Mouse (Mus musculus): ENCODE results near the gene Stk24. TPM values are rescaled to one million over a fixed set of nuclear protein-coding genes. Genes with fewer than 3 reads are reported as not detected.

The Stk24 gene
- polyA plus RNA-seq, 1 experiment from 2014 or later = 26.1 TPM

GRCm38 (mm10) chr14:121346053-121346452 lies 33.8 kb downstream of the Stk24 start:
- peaks cover 25% of the 10 kb centered on the region for H3K4me1 ChIP-seq
- WGBS = 83% methylated on average over 4 of the region's 4 CpGs
- no peaks in the 10 kb centered on the region for H3K27me3 ChIP-seq
- H3K9ac ChIP-seq = no peak overlapping the region
- ATAC-seq = no peak; the same call in 1 of the 2 replicates
- H3K36me3 ChIP-seq (ENCODE audit: poor library complexity, severe bottlenecking) = no peaks in the 10 kb centered on the region
- H3K4me2 ChIP-seq = no peak overlapping the region
- H3K4me3 ChIP-seq = no peak overlapping the region
- no peak overlapping the region for H3K27ac ChIP-seq
- H3K9me3 ChIP-seq (replicated peaks) = no peaks in the 10 kb centered on the region

- H3K27ac ChIP-seq = no peak overlapping the region
- WGBS = 83% methylated on average over 5 of the region's 5 CpGs
- no peaks in the 10 kb centered on the region for H3K9me3 ChIP-seq (replicated peaks)
- no peak overlapping the region for H3K4me2 ChIP-seq
- no peaks in the 10 kb centered on the region for H3K36me3 ChIP-seq (ENCODE audit: poor library complexity, severe bottlenecking)
- no peak overlapping the region for H3K9ac ChIP-seq
- H3K4me1 ChIP-seq = peaks cover 30% of the 10 kb centered on the region
- no peak for ATAC-seq
- H3K27me3 ChIP-seq = no peaks in the 10 kb centered on the region
- H3K4me3 ChIP-seq = no peak overlapping the region
Measured at GRCm38 (mm10) chr14:121344928-121345327, 34.9 kb downstream of the Stk24 start.

GRCm38 (mm10) chr14:121342885-121343284 lies 36.9 kb downstream of the Stk24 start:
- no peak for ATAC-seq
- WGBS = 93% methylated on average over 3 of the region's 3 CpGs

GRCm38 (mm10) chr14:121339951-121340401 lies 39.8 kb downstream of the Stk24 start:
- Histone ChIP-seq H3K27me3 (no peaks in the 10 kb centered on the region), H3K4me3 (no peak overlapping the region), H3K9me3 (replicated peaks) (no peaks in the 10 kb centered on the region), H3K4me1 (peaks cover 22% of the 10 kb centered on the region), H3K4me2 (no peak overlapping the region), H3K9ac (no peak overlapping the region), H3K36me3 (ENCODE audit: poor library complexity, severe bottlenecking) (peaks cover 22% of the 10 kb centered on the region), H3K27ac (no peak overlapping the region)
- WGBS = 76% methylated on average over 8 of the region's 8 CpGs
- ATAC-seq = no peak; the same call in 1 of the 2 replicates

More at GRCm38 (mm10) chr14:121342885-121343284, 36.9 kb downstream of the Stk24 start:
- Histone ChIP-seq H3K27ac (no peak overlapping the region), H3K9ac (no peak overlapping the region), H3K9me3 (replicated peaks) (no peaks in the 10 kb centered on the region), H3K4me1 (peaks cover 28% of the 10 kb centered on the region), H3K4me3 (no peak overlapping the region), H3K36me3 (ENCODE audit: poor library complexity, severe bottlenecking) (no peaks in the 10 kb centered on the region), H3K4me2 (no peak overlapping the region), H3K27me3 (no peaks in the 10 kb centered on the region)

GRCm38 (mm10) chr14:121338819-121339573 lies 40.8 kb downstream of the Stk24 start:
- Histone ChIP-seq H3K27me3 (no peaks in the 10 kb centered on the region), H3K4me1 (peaks cover 21% of the 10 kb centered on the region), H3K4me2 (no peak overlapping the region), H3K36me3 (ENCODE audit: poor library complexity, severe bottlenecking) (peaks cover 22% of the 10 kb centered on the region), H3K9me3 (replicated peaks) (no peaks in the 10 kb centered on the region), H3K9ac (no peak overlapping the region), H3K4me3 (no peak overlapping the region), H3K27ac (no peak overlapping the region)
- WGBS = 73% methylated on average over 18 of the region's 18 CpGs
- no peak for ATAC-seq

GRCm38 (mm10) chr14:121330090-121330408 lies 49.8 kb downstream of the Stk24 start:
- no peaks in the 10 kb centered on the region for H3K4me1 ChIP-seq
- no peak overlapping the region for H3K27ac ChIP-seq
- WGBS = 75% methylated on average over 3 of the region's 3 CpGs
- no peaks in the 10 kb centered on the region for H3K9me3 ChIP-seq (replicated peaks)
- no peak overlapping the region for H3K9ac ChIP-seq
- ATAC-seq = no peak
- no peak overlapping the region for H3K4me2 ChIP-seq
- no peak overlapping the region for H3K4me3 ChIP-seq
- H3K27me3 ChIP-seq = no peaks in the 10 kb centered on the region
- H3K36me3 ChIP-seq (ENCODE audit: poor library complexity, severe bottlenecking) = peaks cover 5% of the 10 kb centered on the region; the same call in 1 of the 2 replicates

- Histone ChIP-seq H3K4me1 (no peaks in the 10 kb centered on the region), H3K27me3 (no peaks in the 10 kb centered on the region), H3K9ac (no peak overlapping the region), H3K27ac (no peak overlapping the region), H3K9me3 (replicated peaks) (no peaks in the 10 kb centered on the region), H3K36me3 (ENCODE audit: poor library complexity, severe bottlenecking) (peaks cover 5% of the 10 kb centered on the region; the same call in 1 of the 2 replicates), H3K4me2 (no peak overlapping the region), H3K4me3 (no peak overlapping the region)
- no peak for ATAC-seq
- 83% methylated on average over 5 of the region's 5 CpGs for WGBS
Measured at GRCm38 (mm10) chr14:121329401-121330089, 50.3 kb downstream of the Stk24 start.

GRCm38 (mm10) chr14:121328878-121329277 lies 50.9 kb downstream of the Stk24 start:
- H3K4me1 ChIP-seq = no peaks in the 10 kb centered on the region
- H3K36me3 ChIP-seq (ENCODE audit: poor library complexity, severe bottlenecking) = 0 out of 2 replicates have a peak, but pooled peaks cover 5% of the 10 kb centered on the region
- H3K4me2 ChIP-seq = no peak overlapping the region
- WGBS = 88% methylated on average over 5 of the region's 5 CpGs
- no peak overlapping the region for H3K9ac ChIP-seq
- H3K4me3 ChIP-seq = no peak overlapping the region
- no peaks in the 10 kb centered on the region for H3K27me3 ChIP-seq
- no peaks in the 10 kb centered on the region for H3K9me3 ChIP-seq (replicated peaks)
- no peak overlapping the region for H3K27ac ChIP-seq
- no peak for ATAC-seq

- H3K27ac ChIP-seq = no peak overlapping the region
- no peak overlapping the region for H3K4me3 ChIP-seq
- peaks cover 5% of the 10 kb centered on the region; the same call in 1 of the 2 replicates for H3K36me3 ChIP-seq (ENCODE audit: poor library complexity, severe bottlenecking)
- ATAC-seq = no peak
- no peak overlapping the region for H3K9ac ChIP-seq
- H3K27me3 ChIP-seq = no peaks in the 10 kb centered on the region
- H3K9me3 ChIP-seq (replicated peaks) = no peaks in the 10 kb centered on the region
- no peaks in the 10 kb centered on the region for H3K4me1 ChIP-seq
- WGBS = 88% methylated on average over 2 of the region's 2 CpGs
- H3K4me2 ChIP-seq = no peak overlapping the region
Measured at GRCm38 (mm10) chr14:121326432-121326831, 53.4 kb downstream of the Stk24 start.

GRCm38 (mm10) chr14:121324521-121325330 lies 55.1 kb downstream of the Stk24 start:
- Histone ChIP-seq H3K27ac (no peak overlapping the region), H3K4me3 (no peak overlapping the region), H3K4me2 (no peak overlapping the region), H3K9me3 (replicated peaks) (0 out of 2 replicates have a peak, but pooled peaks cover 4% of the 10 kb centered on the region), H3K4me1 (no peaks in the 10 kb centered on the region), H3K36me3 (ENCODE audit: poor library complexity, severe bottlenecking) (peaks cover 6% of the 10 kb centered on the region; the same call in 1 of the 2 replicates), H3K9ac (no peak overlapping the region), H3K27me3 (no peaks in the 10 kb centered on the region)
- WGBS = 90% methylated on average over 17 of the region's 17 CpGs
- ATAC-seq = no peak

GRCm38 (mm10) chr14:121322641-121323040 lies 57.2 kb downstream of the Stk24 start:
- Histone ChIP-seq H3K27me3 (no peaks in the 10 kb centered on the region), H3K4me3 (no peak overlapping the region), H3K4me2 (no peak overlapping the region), H3K9me3 (replicated peaks) (0 out of 2 replicates have a peak, but pooled peaks cover 4% of the 10 kb centered on the region), H3K36me3 (ENCODE audit: poor library complexity, severe bottlenecking) (peaks cover 6% of the 10 kb centered on the region; the same call in 1 of the 2 replicates), H3K27ac (no peak overlapping the region; the same call in 1 of the 2 replicates), H3K9ac (no peak overlapping the region), H3K4me1 (no peaks in the 10 kb centered on the region)
- ATAC-seq = no peak
- 88% methylated on average over 7 of the region's 7 CpGs for WGBS

All from forebrain, embryonic 13.5 days (tissue).